Mouse (Mus musculus) neural tube, embryonic 12.5 days (tissue): ENCODE measurements around the gene Mfap3. TPM values are rescaled to one million over a fixed set of nuclear protein-coding genes. Genes with fewer than 3 reads are reported as not detected.

Source experiments
- ATAC-seq: fragments of 200-750 bp; cut with Nextera tagmentation; 2 replicates; pipeline ENCODE4 v1.8.0; 2017; ENCODE audit warnings: low read depth, mild to moderate bottlenecking, moderate TSS enrichment, moderate library complexity; ENCODE audit not compliant: low FRiP score
- H3K27ac ChIP-seq: fragments of 300-500 bp; sonication (generic); 2 replicates; pipeline ENCODE4 v1.5.1; 2016
- H3K27me3 ChIP-seq: fragments of 300-500 bp; sonication (generic); replicated peaks from 2 replicates; pipeline ENCODE4 v1.6.1; 2016; ENCODE audit warnings: mild to moderate bottlenecking
- H3K36me3 ChIP-seq: fragments of 300-500 bp; sonication (generic); 2 replicates; pipeline ENCODE4 v1.6.1; 2016; ENCODE audit warnings: mild to moderate bottlenecking
- H3K4me1 ChIP-seq: fragments of 300-500 bp; sonication (generic); 2 replicates; pipeline ENCODE4 v1.6.1; 2016
- H3K4me2 ChIP-seq: fragments of 300-500 bp; sonication (generic); replicated peaks from 2 replicates; pipeline ENCODE4 v1.6.1; 2016; ENCODE audit warnings: mild to moderate bottlenecking
- H3K4me3 ChIP-seq: fragments of 300-500 bp; sonication (generic); 2 replicates; pipeline ENCODE4 v1.5.1; 2016
- H3K9ac ChIP-seq: fragments of 300-500 bp; sonication (generic); 2 replicates; pipeline ENCODE4 v1.6.1; 2016; ENCODE audit warnings: mild to moderate bottlenecking
- H3K9me3 ChIP-seq: fragments of 300-500 bp; sonication (generic); 2 replicates; pipeline ENCODE4 v1.6.1; 2016; ENCODE audit warnings: mild to moderate bottlenecking
- WGBS: fragments of 180-500 bp; shearing (Covaris S2); methylation state at CpG from one replicate; pipeline ENCODE4 v1.1.7; 2016; 5-methylcytosine and 5-hydroxymethylcytosine counted together
- polyA plus RNA-seq: library from polyadenylated mRNA; unstranded; fragments of >200 nt; fragmentation: Nextera tagmentation; extraction: Ambion mirVana; gene quantifications from 2 replicates; pipeline ENCODE4 v1.2.1, GENCODE M21; 2016

Mfap3 gene
- polyA plus RNA-seq, 1 experiment from 2014 or later: 54.6 TPM

DNA sequence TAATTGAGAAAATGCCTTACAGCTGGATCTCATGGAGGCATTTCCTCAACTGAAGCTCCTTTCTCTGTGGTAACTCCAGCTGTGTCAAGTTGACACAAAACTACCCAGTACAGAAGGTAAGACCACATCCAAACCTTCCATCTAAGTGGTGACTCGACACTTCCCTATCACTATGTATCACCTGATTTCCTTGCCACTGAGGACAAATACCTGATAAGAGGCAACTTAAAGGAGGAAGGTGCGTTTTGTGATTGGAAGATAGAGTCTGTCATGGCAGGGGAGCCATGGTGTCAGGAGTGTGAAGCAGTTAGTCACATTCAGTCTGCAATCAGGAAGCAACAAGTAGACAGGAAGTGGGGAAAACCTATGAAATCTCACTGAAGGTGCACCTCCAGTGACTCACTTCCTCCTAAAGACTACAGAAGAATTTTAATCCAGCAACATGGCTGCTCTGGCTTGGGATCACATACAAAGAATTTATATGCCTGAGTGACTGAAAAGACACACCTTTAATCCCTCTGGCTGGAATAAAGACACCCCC, 50.6 kb downstream of the Mfap3 start:
- 88% methylated on average over 2 of the region's 2 CpGs for WGBS
- H3K36me3 ChIP-seq: no peaks in the 10 kb centered on the region
- H3K27me3 ChIP-seq: 0 out of 2 replicates have a peak, but pooled peaks cover 2% of the 10 kb centered on the region
- H3K4me2 ChIP-seq: no peak overlapping the region
- no peak overlapping the region for H3K27ac ChIP-seq
- no peak overlapping the region for H3K9ac ChIP-seq
- peaks cover 7% of the 10 kb centered on the region; the same call in 1 of the 2 replicates for H3K9me3 ChIP-seq
- no peak overlapping the region for H3K4me3 ChIP-seq
- no peak for ATAC-seq
- peaks cover 6% of the 10 kb centered on the region for H3K4me1 ChIP-seq

DNA sequence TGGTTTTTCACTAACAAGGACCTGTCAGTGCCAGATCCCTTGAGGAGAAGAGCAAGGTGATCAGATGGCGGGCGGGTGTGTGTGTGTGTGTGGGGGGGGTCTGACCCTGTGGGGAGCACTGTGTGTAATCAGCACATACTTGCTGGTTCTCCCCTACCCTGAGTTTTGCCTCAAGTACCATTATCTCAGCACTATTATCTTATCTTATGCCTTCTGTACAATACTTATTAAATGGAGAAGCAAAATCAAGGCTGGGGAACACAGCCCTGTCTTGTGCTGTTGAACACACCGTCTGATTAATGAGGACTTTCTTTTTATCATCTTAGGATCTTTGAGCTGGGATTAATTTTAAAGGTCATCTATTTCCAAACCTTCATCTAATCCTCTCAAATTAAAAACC, 52.6 kb downstream of the Mfap3 start:
- Histone ChIP-seq H3K36me3 (no peaks in the 10 kb centered on the region), H3K27ac (no peak overlapping the region), H3K4me2 (no peak overlapping the region), H3K4me1 (peaks cover 10% of the 10 kb centered on the region), H3K27me3 (0 out of 2 replicates have a peak, but pooled peaks cover 2% of the 10 kb centered on the region), H3K9ac (no peak overlapping the region), H3K9me3 (peaks cover 7% of the 10 kb centered on the region; the same call in 1 of the 2 replicates), H3K4me3 (no peak overlapping the region)
- WGBS: 91% methylated on average over 3 of the region's 3 CpGs
- ATAC-seq: no peak

DNA sequence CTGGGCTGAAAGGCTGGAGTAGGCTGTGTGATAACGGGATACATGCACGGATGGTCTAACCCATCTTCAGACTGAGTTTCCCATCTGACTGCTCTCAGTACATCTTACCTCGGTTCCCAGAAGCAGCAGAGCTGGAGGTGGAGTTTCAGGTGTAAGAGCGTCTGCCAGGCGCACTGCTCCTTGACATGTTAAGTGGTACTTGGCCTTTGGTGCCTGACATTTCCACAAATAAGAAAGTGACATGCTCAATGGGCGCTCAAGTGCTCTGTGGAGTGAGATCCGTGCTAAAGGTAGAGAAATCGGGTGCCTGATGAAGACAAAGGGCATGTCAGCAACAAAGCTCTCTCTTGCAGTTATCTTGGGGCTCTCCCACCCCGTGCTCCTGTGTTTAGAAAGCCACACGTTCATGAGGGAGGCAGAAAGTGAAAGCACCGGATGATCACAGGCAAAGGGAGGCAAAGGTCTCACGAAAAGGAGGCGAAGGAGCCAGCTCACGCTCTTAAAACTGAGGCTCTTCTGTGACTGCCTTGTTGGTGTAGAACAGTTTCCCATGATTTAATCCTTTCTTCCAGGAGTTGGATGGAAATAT, 55.3 kb downstream of the Mfap3 start:
- Histone ChIP-seq H3K36me3 (no peaks in the 10 kb centered on the region), H3K9ac (no peak overlapping the region), H3K9me3 (peaks cover 7% of the 10 kb centered on the region; the same call in 1 of the 2 replicates), H3K27me3 (0 out of 2 replicates have a peak, but pooled peaks cover 2% of the 10 kb centered on the region), H3K27ac (no peak overlapping the region), H3K4me2 (no peak overlapping the region), H3K4me1 (peaks cover 4% of the 10 kb centered on the region; the same call in 1 of the 2 replicates), H3K4me3 (no peak overlapping the region)
- no peak for ATAC-seq
- WGBS: 69% methylated on average over 14 of the region's 14 CpGs

DNA sequence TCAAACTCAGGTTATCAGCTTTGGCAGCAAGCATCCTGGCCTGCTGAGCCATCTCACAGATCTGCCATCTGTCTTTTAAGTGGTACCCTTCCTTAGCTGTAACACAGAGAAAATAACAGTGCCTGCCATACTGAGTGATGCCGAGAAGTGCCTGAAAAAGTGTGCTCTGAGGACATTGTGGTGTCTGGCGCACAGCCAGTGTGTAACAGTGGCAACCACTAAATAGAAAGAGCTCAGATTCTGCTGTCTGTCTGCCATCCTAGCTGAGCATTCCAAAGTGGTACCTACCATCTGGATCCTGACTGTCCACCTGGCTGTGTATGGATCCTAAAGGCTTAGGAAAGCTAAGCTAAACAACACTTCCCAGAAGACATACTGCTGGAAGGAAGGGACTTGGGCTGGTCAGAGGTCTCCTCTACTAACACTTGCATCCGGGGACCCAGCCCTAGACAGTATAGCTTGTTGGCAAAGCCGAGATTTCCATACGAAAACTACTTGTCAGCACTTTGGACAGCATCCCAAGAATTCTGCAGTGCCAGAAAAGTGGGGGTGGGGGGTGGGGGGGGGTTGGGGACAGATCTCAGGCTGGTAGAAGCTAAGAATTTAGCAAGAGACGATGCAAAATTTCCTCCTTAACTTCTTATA, 58.5 kb downstream of the Mfap3 start:
- 91% methylated on average over 6 of the region's 6 CpGs for WGBS
- Histone ChIP-seq H3K36me3 (no peaks in the 10 kb centered on the region), H3K9ac (no peak overlapping the region), H3K4me3 (no peak overlapping the region), H3K9me3 (no peaks in the 10 kb centered on the region), H3K27ac (no peak overlapping the region), H3K27me3 (0 out of 2 replicates have a peak, but pooled peaks cover 2% of the 10 kb centered on the region), H3K4me2 (no peak overlapping the region), H3K4me1 (peaks cover 4% of the 10 kb centered on the region; the same call in 1 of the 2 replicates)
- ATAC-seq: no peak

DNA sequence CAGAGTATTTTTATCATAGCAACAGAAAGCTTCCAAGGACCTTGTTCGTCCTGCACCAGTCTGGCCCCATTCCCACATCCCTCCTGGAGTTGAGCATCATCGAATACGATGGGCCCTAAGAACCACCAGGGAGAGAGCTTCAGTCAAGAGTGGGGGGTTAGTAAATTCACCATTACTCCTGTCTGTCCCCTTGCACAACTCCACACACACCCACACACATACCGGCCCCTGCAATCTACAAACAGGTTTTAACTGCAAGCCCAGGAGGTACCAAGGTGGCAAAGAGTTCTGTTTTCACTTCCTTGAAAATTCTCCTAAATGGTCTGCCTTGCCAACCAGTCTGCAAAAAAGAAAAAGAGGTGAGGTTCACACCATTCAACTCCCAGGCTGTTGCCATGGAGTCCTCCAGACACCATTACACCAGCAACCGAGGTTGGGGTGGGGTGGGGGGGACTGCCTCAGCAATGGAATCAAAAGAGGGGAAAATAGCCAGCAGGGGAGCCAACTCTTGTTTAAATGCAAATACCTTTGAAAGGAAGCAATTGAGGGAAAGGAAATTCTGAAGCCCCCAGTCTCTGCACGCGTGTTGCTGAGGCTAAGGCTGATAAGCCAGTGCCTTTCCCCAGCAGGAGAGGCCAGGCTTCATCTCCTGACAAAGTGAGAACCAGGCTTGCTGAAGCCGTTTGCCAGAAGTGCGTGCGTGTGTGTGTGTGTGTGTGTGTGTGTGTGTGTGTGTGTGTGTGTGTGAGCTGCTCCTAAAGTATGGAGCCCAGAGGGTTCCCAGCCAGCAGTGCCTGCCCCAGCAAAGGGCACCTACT, 64.6 kb downstream of the Mfap3 start:
- no peak overlapping the region for H3K4me3 ChIP-seq
- ATAC-seq: peak; percentile 88
- no peaks in the 10 kb centered on the region for H3K36me3 ChIP-seq
- H3K4me2 ChIP-seq: peak overlapping the region; percentile 40
- WGBS: 13% methylated on average over 10 of the region's 10 CpGs
- H3K9ac ChIP-seq: no peak overlapping the region
- H3K27ac ChIP-seq: no peak overlapping the region
- H3K4me1 ChIP-seq: peaks cover 26% of the 10 kb centered on the region
- H3K9me3 ChIP-seq: no peaks in the 10 kb centered on the region
- no peaks in the 10 kb centered on the region for H3K27me3 ChIP-seq

Other genes with a start within 250 kb of the Mfap3 start
- gene Fam114a2, start within 50 bp of the Mfap3 start, polyA plus RNA-seq: 89.9 and 93.2 TPM in 2 replicates
- gene Galnt10, start 126.8 kb downstream of the Mfap3 start, polyA plus RNA-seq: 17.4 and 18.4 TPM in 2 replicates